Mouse (Mus musculus) adrenal gland, postnatal 10 days (tissue): ENCODE results near the gene Gcsh. TPM values are rescaled to one million over a fixed set of nuclear protein-coding genes. Genes with fewer than 3 reads are reported as not detected.

Experiments
- DNase-seq: peaks from one replicate; pipeline ENCODE4 v3.0.0; 2021; ENCODE audit warnings: mixed read lengths
- total RNA-seq, 2 experiments: library from RNA; stranded (reverse); gene quantifications; 2 replicates each; pipeline ENCODE4 v1.2.3; 2021

The Gcsh gene
- total RNA-seq, 2 experiments from 2014 or later: 145 to 162 TPM

DNA sequence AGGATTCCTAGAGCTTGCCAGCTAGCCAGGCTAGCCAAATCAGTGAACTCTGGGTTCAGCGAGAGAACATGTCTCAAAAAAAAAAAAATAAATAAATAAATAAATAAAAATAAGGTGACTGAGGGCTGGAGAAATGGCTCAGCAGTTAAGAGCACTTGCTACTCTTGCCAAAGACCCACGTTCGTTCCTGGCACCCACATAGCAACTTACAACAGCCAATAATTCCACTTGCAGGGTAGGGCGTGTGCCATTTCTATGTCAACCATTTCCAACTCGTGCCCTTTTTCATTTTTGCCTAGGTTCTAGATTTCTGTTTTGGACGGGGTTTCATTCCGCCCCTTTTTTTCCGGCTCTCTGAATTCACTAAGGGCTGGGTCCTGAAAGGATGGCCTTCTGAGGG lies 15.3 kb downstream of the Gcsh start:
- DNase-seq: no peak

DNA sequence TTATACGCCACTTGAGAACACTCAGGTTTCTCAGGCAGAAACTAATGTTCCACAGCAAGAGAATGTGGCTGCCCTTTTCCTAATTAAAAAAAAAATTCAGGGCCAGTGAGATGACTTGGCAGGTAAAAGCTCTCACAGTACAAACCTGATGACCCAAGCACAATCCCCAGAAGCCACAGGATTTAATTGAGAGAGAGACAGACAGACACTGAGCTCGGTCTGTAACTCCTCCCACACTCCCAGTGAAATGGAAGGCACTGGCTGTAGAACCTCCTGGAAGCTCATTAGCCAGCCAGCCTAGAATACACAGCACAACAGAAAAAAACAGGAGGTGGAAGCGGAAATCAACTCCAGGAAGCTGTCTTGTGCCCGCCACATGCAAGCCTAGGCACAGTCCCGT lies 17.7 kb downstream of the Gcsh start:
- DNase-seq: no peak

DNA sequence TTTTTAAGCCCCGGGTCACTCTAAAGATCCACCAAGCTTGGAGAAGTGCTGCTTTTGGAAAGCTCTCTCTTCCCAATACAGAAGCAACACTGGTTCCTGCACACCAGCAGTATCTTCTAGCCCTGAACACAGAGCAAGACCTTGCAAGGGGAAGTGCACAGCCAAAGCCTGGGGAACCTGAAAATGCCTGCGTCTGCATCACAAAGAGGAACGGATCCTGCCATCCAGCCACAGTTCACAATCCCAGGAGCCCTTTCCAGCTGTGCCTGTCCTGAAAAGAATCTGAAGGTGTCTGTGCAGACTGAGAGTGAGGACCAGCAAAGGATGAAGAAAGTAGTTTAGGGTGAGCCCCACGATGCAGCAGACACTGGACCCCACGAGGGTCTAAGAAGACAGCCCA lies 18.3 kb downstream of the Gcsh start:
- no peak for DNase-seq

DNA sequence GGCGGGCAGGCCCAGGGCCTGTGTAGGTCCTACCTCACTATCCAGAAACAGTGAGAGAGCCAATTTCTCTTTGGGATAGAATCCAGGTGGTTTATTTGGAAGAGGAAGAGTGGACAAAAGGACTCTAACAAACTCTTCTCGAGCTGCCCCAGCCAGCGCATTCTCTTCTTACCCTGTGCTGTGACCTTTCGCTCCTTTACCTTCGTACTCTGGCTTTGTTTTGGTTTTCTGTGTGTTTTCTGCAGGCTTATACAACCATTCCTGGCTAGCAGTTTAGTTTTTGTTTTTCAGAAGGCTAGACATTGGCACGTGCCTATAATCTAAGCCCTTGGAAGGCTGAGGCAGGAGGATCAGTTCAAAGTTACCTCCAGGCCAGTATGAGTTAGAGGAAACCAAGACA lies 23.8 kb downstream of the Gcsh start:
- DNase-seq: no peak

DNA sequence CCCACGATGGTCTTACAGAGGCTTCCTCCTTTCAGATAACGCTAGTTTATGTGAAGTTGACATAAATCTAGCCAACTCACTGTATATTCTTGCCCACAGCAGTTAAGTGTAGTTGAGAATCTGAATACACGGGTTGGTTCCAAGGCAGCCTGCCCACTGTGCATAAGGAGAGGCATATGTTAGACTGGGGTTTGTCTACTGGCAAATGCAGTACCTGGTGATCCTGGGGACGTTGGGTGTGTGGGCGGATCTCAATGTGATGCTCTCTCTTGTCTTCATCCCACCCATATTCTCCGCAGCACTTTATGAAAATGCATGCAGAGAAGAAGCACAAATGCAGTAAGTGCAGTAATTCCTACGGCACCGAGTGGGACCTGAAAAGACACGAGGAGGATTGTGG lies 38.9 kb downstream of the Gcsh start:
- no peak for DNase-seq

DNA sequence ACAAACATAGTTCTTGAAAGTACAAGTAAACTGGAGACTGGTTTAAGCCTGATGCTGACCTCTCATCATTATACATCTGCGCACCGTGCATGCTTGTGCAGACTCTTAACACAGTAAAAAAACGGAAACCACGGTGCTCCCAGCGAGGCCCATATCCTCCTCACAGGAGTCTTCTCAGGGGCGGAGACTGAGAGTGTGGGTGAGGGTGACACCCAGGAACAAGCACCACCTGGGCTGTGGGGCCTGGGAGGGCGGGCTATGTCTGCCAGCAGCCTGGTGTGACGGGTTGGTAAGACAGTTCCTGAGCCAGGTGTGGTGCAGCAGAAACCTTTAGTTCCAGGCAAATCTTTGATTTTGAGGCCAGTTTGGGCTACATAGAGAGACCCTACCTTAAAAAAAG lies 40.9 kb downstream of the Gcsh start:
- DNase-seq: no peak

DNA sequence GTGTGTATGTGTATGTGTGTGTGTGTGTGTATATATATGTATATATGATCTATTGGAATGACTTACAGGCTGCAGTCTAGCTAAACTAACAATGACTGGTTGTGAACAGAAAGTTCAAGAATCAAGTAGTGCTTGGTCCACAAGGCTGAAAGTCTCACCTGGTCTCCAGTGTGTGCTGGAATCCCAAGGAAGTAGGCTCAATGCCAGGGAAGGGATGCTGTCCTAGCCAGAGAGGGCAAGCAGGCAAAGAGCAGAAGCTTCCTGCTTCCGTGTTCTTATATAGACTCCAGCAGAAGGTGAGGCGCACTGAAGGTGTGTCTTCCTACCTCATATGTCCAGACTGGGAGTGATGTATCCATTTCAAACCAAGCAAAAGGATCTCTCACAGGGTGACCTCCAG lies 41.6 kb downstream of the Gcsh start:
- no peak for DNase-seq

DNA sequence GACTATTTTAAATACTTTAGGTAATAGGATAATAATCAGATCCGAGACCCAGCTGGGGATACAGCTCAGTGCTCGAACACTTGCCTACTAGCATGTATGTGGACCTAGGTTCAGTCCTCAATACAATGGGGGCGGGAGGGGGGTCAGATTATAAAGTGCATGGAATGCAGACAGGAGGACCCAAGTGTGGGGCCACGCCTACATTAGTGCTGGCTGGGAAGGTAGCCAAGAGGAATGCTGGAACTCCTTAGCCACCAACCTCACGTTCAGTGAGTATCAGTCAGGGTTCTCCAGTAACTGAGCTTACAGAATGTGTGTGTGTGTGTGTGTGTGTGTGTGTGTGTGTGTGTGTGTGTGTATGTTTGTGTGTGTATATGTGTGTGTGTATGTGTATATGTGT lies 42.0 kb downstream of the Gcsh start:
- no peak for DNase-seq

DNA sequence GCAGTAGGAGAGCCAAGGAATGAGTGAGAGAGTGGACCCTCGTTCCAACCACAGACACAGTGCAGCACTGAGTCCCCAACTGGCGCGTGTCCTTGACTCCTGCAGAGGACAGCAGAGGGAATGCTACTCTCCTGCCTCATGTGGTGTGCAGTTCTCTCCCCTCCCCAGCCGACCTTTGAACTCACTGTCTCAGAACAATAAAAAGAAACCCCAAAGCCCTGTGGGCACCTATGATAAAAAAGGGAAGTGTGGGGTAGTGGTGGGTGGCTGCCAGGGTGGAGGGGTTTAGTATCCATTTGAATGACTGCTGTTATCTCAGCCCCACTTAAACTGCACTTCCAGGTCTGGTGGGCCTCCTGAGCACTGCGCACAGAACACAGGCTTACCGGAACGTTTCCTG lies 45.7 kb downstream of the Gcsh start:
- no peak for DNase-seq

DNA sequence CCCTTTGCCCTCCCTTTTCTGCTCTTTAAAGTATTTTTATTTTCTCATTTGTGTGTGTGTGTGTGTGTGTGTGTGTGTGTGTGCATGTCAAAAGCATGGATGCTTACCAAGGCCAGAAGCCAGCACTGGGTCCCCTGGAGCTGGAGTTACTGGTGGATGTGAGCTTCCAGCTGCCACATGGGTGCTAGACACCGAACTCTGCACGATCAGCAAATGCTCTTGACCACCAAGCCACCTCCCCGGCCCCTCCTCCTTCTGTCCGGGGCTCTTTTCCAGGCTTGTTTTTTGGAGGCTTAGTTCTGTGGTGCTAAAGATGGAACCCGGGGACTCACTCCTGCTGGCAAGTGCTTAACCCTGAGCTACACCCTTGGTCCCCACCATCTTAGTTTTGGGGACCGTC lies 46.5 kb downstream of the Gcsh start:
- DNase-seq: no peak

DNA sequence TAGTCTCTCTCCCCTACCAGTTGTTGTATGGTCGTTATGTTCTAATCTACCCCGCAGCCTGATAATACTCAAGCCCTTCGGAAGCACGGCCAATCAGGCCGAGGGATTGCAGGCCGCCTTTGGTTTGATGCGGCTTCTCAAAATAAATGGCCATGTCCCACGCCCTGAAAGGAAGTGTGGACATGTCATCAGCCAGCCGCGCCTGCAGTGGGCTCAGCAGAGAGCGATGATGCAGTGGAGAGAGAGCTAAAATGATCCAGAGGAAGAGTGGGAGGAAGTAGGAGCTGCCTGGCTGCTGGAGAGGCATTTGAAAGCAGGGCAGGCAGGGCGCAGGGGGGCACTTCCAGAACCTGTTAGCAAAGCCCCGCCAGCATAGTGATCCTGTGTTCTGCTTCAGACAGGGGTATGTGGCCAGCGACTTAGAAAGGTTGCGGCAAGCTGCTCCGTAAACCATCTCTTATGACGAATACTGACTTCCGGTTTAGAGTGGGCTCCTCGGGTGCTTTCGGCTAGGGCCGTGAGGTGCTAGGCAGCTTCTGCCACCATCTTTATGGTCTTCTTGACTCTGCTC lies 47.0 kb downstream of the Gcsh start:
- DNase-seq: no peak

DNA sequence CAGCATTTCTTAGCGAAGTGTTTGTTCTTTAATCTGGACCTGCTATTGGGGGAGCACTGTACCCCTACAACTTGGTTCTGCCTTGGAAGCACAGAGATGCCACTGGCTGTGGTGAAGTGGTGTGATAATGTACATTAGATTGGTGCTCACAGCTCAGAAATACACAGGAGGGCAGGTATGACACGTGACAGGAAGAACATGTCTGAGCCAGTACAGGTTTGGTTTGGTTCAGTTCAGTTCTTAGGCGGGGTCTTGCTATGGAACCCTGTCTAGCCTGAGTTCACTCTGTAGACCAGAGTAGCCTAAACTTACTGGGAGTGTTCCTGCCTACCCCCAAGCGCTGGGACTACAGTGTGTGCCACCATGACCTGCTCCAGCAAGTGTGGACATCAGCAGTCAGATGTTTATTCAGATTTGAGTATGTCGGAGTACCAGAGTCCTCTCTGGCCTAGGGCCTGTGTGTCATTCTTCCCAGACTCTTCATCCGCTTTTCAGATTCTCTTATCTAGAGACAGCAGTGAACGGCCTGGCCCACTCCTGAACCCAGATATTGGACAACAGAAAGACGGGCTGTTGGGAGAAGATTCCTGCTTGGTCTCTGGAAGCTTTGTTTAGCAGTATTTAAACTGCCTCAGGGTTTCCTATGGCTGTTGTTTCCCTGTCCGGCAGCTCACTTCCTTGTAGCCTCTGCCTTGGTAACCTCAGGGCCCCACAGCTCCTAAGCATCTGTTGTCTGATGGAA lies 48.0 kb downstream of the Gcsh start:
- DNase-seq: no peak

DNA sequence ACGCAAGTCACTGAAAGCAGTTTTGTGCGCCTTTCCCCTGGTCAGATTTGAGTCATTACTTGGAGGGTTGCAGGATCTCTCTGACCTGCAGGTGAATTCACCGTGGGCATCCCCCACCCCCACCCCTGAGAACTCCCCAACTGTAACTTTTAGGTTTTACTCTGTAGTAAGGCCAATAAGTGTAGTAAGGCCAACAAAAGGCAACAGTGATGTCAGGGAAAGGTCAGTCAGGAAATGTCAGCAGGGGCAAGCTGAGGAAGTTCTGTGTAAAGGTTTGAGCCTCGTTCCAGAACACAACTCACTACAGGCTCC lies 49.0 kb downstream of the Gcsh start:
- DNase-seq: no peak

DNA sequence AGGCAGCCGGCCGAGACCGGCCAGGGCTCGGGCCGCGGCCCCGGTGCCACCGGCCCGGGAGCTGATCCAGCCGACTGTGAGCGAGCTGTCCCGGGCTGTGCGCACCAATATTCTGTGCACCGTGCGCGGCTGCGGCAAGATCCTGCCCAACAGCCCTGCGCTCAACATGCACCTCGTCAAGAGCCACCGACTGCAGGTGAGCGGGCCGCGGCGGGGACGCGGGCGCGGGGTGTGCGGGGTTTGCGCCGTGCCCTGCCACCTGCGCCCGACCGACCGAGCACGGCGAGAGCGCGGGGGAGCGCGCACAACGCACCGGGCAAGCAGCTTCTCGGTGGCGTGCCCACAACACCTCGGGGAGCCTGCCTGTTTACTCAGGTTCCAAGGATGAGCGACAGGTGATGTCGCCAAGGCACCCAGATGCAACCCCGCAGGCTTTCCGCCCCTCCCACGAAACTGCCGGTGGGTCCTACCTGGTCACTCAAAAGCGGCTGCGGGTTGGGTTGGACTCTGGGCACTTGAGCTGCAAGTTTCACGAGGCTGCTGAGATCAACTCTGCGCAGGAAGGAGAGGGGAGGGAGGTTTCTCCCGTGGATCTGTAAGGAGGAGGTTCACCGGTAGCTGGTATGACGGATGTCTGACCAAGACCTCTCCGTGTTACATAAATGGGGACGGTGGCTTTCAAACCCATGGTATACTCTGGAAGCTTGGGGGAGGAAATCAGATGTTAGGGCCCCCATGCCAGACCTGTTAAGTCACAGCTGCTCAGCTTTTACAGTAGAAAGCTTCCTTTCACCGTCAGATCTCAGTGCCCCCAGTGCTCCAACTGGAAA lies 49.6 kb downstream of the Gcsh start:
- peak; percentile 43 for DNase-seq

DNA sequence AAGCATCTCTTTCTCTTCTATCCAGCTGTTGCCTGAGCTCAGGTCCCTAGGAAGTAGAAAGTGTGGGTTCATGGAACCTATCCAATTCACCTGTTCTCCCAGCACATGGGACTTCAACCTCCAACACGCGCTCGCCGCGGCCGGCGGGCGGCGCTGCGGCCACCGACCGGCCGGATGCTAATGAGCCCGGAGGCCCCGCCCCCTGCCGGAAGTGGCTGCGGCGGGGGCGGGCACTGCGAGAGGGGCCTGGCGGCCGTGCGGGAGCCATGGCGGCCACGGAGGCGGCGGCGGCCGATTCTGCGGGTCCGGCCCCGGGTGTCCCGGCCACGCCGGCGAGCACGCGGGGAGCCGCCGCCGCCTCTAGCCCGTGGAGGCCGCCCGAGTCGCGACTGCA lies 50.2 kb downstream of the Gcsh start, which contains the start of gene Atmin:
TSS of gene Atmin (plus strand) at position 233 of the 394 bp plus-strand sequence.
- DNase-seq: peak; percentile 94

DNA sequence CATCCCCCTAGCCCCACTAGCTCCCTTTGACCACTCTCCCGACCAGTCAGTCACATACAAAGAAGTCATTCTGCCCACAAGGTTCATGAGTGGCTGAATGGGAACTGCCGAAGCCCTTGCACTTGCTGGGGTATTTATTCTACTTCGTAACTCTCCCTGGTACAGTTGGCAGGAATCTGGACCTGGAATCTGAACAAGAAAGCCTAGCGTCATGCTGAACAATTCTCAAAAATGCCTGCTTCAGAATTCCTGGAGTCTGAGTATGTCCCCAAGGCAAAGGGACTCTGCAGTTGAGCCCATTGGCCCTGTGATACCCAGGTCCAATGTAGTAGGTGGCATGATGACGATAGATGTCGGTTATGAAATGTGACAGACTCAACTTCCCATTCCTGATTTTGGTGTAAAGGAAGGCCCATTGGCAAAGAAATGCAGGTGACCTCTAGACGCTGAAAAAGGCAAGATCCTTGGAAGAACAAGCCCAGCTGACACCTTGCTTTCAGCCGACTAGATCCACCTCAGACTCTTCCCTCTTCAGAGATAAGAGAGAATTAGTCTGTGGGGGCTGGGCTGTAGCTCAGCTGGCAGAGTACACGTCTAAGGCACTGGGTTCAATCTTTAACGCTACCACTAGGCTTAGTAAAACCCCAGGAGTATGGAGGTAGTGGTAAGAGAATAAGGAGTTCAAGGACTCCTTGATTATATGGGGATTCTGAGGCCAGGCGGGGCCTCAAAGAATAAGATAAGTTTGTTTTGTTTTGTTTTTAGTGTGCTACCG lies 50.9 kb downstream of the Gcsh start:
- no peak for DNase-seq

DNA sequence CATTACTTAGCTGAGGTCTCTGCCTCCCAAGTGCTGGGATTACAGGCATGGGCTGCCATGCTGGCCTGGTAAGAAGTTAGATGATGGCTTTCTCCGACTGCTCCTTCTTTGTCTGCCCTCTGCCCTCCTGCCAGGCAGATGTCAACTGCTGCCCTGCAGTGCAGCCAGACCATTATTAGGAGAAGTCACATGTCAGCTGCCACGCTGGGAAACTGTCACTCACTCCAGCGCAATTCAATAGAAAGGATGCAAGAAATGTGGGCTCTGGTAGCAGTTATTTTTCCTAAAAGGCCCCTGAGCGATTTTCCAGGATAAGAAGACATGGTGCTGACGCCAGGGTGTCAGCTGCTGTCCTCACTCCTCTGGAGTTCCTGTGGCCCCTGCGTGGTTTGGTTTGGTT lies 57.8 kb downstream of the Gcsh start:
- DNase-seq: no peak

DNA sequence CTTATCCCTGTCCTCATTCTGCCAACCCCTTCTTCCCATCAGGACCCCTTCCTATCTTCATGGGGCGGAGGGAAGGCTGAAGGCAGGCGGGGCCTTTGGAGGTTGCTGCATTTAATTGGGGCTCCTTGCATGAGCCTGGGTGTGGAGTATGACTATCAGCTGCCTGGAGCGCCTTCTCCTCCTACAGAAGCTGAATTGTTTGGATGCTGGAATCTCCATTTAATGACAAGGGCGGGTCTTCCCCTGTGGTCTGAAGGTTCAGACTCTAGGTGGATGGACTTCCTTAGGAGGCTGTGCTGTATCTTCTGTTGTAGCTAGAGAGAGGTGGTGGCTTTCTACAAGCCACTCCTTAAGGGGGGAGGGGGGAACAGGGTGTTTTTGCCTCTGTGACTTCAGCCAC lies 58.4 kb downstream of the Gcsh start:
- no peak for DNase-seq
